Mouse (Mus musculus) neural tube, embryonic 15.5 days (tissue): ENCODE results near the gene Phf20. TPM values are rescaled to one million over a fixed set of nuclear protein-coding genes. Genes with fewer than 3 reads are reported as not detected.

Experiments used
- ATAC-seq: fragments of 200-750 bp; cut with Nextera tagmentation; 2 replicates; pipeline ENCODE4 v1.8.0; 2017; ENCODE audit warnings: mild to moderate bottlenecking, moderate TSS enrichment, moderate library complexity; ENCODE audit not compliant: low FRiP score
- H3K27ac ChIP-seq: fragments of 300-500 bp; sonication (generic); replicated peaks from 2 replicates; pipeline ENCODE4 v1.5.1; 2015; ENCODE audit warnings: mild to moderate bottlenecking, inconsistent platforms
- H3K27me3 ChIP-seq: fragments of 300-500 bp; sonication (generic); replicated peaks from 2 replicates; pipeline ENCODE4 v1.6.1; 2015; ENCODE audit warnings: inconsistent platforms
- H3K36me3 ChIP-seq: fragments of 300-500 bp; sonication (generic); 2 replicates; pipeline ENCODE4 v1.6.1; 2015; ENCODE audit warnings: inconsistent platforms
- H3K4me1 ChIP-seq: fragments of 300-500 bp; sonication (generic); 2 replicates; pipeline ENCODE4 v1.6.1; 2015; ENCODE audit warnings: inconsistent platforms
- H3K4me2 ChIP-seq: fragments of 300-500 bp; sonication (generic); 2 replicates; pipeline ENCODE4 v1.6.1; 2015; ENCODE audit warnings: inconsistent platforms, mild to moderate bottlenecking, moderate library complexity
- H3K4me3 ChIP-seq: fragments of 300-500 bp; sonication (generic); replicated peaks from 2 replicates; pipeline ENCODE4 v1.5.1; 2015; ENCODE audit warnings: mild to moderate bottlenecking, inconsistent platforms
- H3K9ac ChIP-seq: fragments of 300-500 bp; sonication (generic); replicated peaks from 2 replicates; pipeline ENCODE4 v1.6.1; 2015; ENCODE audit warnings: mild to moderate bottlenecking, inconsistent platforms
- H3K9me3 ChIP-seq: fragments of 300-500 bp; sonication (generic); replicated peaks from 2 replicates; pipeline ENCODE4 v1.6.1; 2016; ENCODE audit warnings: inconsistent platforms
- WGBS: fragments of 180-500 bp; shearing (Covaris S2); methylation state at CpG from one replicate; pipeline ENCODE4 v1.1.7; 2015; ENCODE audit warnings: mixed read lengths; 5-methylcytosine and 5-hydroxymethylcytosine counted together
- polyA plus RNA-seq: library from polyadenylated mRNA; unstranded; fragments of >200 nt; fragmentation: Nextera tagmentation; extraction: Ambion mirVana; gene quantifications from 2 replicates; pipeline ENCODE4 v1.2.1, GENCODE M21; 2015

The Phf20 gene
- polyA plus RNA-seq = 122 and 130 TPM in 2 replicates

DNA sequence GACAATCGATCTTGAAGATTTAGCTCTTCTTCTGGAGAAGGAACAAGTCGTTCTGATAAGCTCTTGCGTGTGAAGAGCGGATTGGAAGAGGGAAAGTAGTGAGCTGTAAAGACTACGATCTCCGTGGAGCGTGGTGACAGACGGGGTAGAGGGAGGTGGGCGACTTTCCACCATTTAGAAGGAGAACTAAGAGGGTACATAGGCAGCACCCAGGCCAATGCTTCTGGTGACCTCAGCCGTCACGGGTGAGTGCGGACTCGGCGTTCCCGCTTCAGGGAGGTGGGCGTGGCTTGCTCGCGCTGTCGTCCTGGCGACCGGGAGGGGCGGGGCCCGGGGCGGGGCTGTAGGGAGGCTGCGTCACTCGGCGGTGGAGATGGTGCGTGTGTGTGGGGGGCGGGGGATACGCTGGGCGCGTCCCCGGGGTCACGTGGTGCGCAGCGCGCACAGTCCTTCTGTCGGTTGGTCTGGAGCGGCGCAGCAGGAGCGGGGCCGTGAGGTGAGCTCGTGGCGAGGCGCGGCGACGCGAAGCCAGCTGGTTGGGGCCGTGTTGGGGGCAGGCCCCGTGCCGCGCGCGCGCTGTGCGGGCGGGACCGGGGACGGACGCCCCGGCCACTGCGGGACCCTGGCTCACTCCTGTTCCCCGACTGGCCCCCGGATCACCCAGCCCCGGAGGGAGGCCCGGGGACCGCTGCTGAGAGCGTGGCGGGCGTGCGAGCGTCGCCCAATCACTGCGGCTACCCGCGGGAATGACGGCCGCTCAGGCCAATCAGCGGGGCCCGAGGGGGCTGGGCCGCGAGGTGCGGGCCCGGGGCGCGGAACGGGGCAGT, at the start of gene Phf20:
Gene Phf20 (plus strand): TSS at position 165 of the 827 bp plus-strand sequence.
- WGBS = under 1% methylated on average over 79 of the region's 88 CpGs
- Histone ChIP-seq H3K4me2 (peak within 1 kb of the TSS; percentile 67), H3K4me1 (peaks cover 36% of the 10 kb centered on the region), H3K27ac (peak within 1 kb of the TSS; percentile 98), H3K4me3 (peak within 1 kb of the TSS; percentile 87), H3K9ac (peak within 1 kb of the TSS; percentile 88), H3K36me3 (peaks cover 1% of the 10 kb centered on the region; the same call in 1 of the 2 replicates), H3K9me3 (no peaks in the 10 kb centered on the region), H3K27me3 (no peaks in the 10 kb centered on the region)
- peak; percentile 98 for ATAC-seq

DNA sequence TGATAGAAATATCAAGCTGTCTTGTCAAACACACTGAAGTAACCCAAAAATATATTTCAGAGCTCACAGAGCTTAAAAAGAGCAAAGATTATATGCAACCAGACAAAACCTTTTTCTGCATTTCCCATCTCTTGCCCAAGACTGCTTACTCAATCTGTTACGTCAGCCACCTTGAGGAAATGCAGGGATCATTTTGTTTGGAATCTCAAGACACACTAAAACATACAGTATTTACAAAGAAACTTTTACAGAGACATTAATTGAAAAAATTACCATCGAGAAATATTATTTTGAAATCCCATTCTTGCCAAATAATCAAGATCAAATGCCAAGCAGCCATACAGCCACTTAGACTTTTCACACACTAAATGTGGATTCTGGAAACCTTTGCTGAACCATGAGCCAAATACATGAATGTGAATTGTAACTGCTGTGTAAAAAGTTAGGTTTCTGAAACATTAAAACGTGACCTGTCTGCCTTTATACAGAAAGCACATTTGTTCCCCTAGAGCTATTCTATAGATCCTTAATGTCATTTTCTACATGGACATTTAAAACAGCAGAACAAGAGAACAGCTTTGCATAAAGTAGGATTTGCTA, 48.9 kb upstream of the Phf20 start:
- WGBS = 90% methylated on average over 3 of the region's 3 CpGs
- Histone ChIP-seq H3K4me3 (no peak overlapping the region), H3K36me3 (peaks cover 36% of the 10 kb centered on the region), H3K4me1 (peaks cover 19% of the 10 kb centered on the region), H3K9me3 (no peaks in the 10 kb centered on the region), H3K27me3 (no peaks in the 10 kb centered on the region), H3K27ac (no peak overlapping the region), H3K4me2 (no peak overlapping the region), H3K9ac (no peak overlapping the region)
- ATAC-seq = no peak

DNA sequence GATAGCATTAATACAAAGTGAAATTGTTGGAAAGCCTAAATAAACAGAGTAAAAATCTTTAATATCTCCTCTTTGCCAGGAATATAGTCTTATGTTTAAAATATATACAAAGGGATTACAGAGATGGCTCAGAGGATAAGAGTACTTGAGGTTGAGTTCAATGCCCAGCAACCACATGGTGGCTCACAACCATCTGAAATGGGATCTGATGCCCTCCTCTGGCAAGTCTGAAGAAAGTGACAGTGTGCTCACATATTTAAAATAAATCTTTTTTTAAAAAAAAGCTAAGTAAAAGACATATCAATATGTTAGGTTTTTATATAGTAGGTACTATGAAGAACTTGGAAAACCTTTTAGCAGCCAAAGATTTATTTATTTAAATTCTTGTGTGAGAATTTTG, 44.7 kb upstream of the Phf20 start:
- ATAC-seq = no peak
- Histone ChIP-seq H3K36me3 (peaks cover 54% of the 10 kb centered on the region), H3K9ac (no peak overlapping the region), H3K9me3 (no peaks in the 10 kb centered on the region), H3K4me3 (no peak overlapping the region), H3K27me3 (no peaks in the 10 kb centered on the region), H3K27ac (no peak overlapping the region), H3K4me2 (no peak overlapping the region), H3K4me1 (no peaks in the 10 kb centered on the region)

DNA sequence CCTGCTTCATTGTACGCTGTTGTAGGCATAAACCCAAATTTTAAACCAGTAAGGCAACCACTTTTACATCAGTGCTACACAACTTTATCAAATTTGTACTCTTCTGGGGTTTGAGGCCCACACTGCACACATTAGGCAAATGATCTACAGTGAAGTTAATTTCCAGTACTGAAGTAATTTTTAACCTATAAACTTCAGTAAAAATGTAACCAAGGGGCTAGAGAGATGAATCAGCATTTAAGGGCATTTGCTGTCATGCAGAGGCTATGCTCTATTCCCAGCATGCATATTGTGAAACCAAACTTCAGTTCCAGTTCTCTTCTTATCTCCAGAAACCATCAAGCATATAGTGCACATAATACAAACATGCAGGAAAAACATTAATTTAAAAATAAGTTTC, 30.8 kb upstream of the Phf20 start:
- Histone ChIP-seq H3K36me3 (peaks cover 66% of the 10 kb centered on the region), H3K27ac (no peak overlapping the region), H3K4me2 (no peak overlapping the region), H3K27me3 (no peaks in the 10 kb centered on the region), H3K4me1 (no peaks in the 10 kb centered on the region), H3K9ac (no peak overlapping the region), H3K4me3 (no peak overlapping the region), H3K9me3 (no peaks in the 10 kb centered on the region)
- WGBS = 100% methylated on average over 1 of the region's 1 CpGs
- no peak for ATAC-seq

DNA sequence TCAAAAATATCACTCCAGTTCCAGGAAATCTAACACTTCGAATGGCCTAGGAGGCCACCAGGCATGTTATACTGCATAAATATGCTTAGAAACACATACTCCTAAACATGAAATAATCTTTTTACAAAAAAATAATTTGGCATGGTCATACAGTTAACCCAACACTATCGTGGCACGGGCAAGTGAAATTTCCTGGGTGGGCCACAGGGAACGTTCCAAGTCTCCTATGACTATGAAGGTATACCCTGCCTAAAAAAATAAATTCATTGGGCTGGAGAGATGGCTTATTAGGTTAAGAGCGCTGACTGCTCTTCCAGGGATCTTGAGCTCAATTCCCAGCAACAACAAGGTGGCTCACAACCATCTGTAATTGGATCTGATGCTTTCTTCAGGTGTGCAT, 29.7 kb upstream of the Phf20 start:
- no peak for ATAC-seq
- Histone ChIP-seq H3K9ac (no peak overlapping the region), H3K9me3 (no peaks in the 10 kb centered on the region), H3K27me3 (no peaks in the 10 kb centered on the region), H3K4me2 (no peak overlapping the region), H3K36me3 (peaks cover 68% of the 10 kb centered on the region), H3K27ac (no peak overlapping the region), H3K4me3 (no peak overlapping the region), H3K4me1 (no peaks in the 10 kb centered on the region)
- WGBS = 95% methylated on average over 5 of the region's 5 CpGs

DNA sequence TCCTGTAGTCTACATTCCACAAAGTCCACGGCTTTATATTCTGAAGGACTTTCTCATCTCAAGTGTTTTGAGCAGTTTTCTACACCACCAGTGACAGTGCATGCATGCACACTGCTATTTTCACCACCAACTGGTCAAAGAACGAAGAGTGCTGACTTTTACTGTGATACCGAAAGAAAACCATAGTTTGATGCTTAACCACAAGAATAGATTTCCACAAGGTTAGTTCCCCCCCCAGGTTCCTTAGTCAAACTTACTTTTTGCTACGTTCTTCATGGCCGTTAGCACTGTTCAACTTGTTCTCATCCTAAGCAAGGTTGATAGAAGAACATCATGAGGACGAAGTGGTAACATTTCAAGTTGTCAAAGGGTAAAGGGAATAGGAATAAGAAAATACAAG, 19.2 kb upstream of the Phf20 start:
- Histone ChIP-seq H3K36me3 (peaks cover 27% of the 10 kb centered on the region), H3K4me2 (peak overlapping the region; percentile 17), H3K9ac (no peak overlapping the region), H3K27ac (no peak overlapping the region), H3K4me1 (peaks cover 31% of the 10 kb centered on the region), H3K4me3 (no peak overlapping the region), H3K9me3 (no peaks in the 10 kb centered on the region), H3K27me3 (no peaks in the 10 kb centered on the region)
- ATAC-seq = no peak
- WGBS = 89% methylated on average over 6 of the region's 6 CpGs

DNA sequence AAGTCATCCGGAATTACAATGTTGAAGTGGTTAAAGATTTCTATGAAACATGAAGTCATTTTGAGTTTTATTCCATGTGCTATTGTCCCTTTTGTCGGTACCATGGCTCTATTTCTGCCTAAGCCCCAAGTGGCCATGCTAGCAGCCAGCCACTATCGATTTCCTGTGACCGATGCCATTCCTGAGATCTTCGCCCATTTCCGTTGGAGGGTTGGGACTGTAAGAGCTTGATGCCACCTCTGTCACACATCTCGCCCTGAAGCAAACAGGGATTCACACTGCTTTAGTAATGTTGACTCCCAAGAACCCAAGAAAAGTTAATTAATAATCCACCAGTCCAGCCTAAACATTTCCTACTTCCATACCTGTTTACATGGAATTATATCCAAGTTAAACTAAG, 18.6 kb upstream of the Phf20 start:
- ATAC-seq = no peak
- WGBS = 74% methylated on average over 7 of the region's 7 CpGs
- Histone ChIP-seq H3K4me2 (peak overlapping the region; percentile 57), H3K9me3 (no peaks in the 10 kb centered on the region), H3K4me1 (peaks cover 31% of the 10 kb centered on the region), H3K27me3 (no peaks in the 10 kb centered on the region), H3K4me3 (peak overlapping the region; percentile 15), H3K27ac (no peak overlapping the region), H3K9ac (0 out of 2 replicates have a peak overlapping the region, but pooled peaks have one; percentile 26), H3K36me3 (peaks cover 23% of the 10 kb centered on the region)

DNA sequence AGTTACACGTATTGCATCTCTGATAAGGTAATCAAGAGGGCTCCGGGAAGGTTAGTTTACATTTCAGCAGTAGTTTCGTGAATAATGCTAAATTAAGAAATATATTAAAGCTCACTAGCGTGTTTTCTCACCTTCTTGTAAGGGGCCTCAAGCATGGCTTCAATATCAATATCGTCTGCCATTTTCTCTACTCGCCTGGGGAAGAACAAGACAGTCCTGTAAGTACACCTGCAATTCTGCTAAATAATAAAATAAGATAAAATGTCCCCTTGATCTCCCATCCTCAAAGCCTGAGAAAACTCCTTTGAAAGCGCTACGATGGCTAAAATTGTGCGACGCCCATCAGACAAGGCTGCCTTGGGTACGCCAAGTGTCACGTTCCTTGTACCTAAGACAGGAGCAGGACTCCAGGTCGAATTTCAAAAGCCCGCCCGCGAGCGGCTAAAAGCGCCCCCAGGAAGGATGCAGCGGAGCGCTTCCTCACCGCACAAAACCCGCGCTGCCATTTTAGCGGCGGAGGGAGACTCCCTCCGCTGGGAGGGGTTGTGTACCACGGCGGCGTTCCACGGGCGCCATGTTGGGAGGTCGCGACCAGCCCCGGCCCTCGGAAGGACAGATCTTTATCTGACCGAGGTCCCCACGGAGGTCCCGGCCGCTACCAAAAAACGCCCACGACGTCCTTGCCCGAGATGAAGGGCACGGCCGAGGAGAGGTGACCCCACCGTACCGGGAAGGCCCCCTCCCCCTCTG, 17.0 kb upstream of the Phf20 start:
- ATAC-seq = peak; percentile 53

DNA sequence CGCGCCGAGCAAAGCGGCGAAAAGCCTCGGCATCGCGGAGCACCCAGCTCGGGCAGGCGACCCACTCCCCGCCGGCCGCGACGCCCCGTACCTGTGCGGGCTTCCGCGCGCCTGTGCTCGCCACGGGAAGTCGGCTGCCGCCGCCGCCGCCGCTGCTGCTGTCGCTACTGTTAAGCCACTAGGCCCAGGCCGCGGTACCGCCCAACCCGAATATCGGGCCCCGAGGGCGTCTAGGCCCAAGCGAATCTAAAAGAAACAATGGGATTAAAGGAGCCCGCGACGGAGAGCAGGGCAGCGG, 16.5 kb upstream of the Phf20 start:
- Histone ChIP-seq H3K4me3 (peak overlapping the region; percentile 96), H3K27me3 (no peaks in the 10 kb centered on the region), H3K9ac (peak overlapping the region; percentile 100), H3K4me2 (peak overlapping the region; percentile 57; the same call in 1 of the 2 replicates), H3K36me3 (peaks cover 14% of the 10 kb centered on the region), H3K27ac (peak overlapping the region; percentile 98), H3K9me3 (no peaks in the 10 kb centered on the region), H3K4me1 (peaks cover 31% of the 10 kb centered on the region)
- 0% methylated on average over 29 of the region's 41 CpGs for WGBS
- ATAC-seq = no peak; the same call in 1 of the 2 replicates

More for the DNA sequence above, 17.0 kb upstream of the Phf20 start:
- H3K36me3 ChIP-seq = peaks cover 16% of the 10 kb centered on the region
- H3K27ac ChIP-seq = peak overlapping the region; percentile 98
- peak overlapping the region; percentile 57 for H3K4me2 ChIP-seq
- whole genome bisulfite sequencing = 2% methylated on average over 47 of the region's 47 CpGs
- peak overlapping the region; percentile 96 for H3K4me3 ChIP-seq
- H3K9ac ChIP-seq = peak overlapping the region; percentile 100
- peaks cover 31% of the 10 kb centered on the region for H3K4me1 ChIP-seq
- no peaks in the 10 kb centered on the region for H3K27me3 ChIP-seq
- no peaks in the 10 kb centered on the region for H3K9me3 ChIP-seq

DNA sequence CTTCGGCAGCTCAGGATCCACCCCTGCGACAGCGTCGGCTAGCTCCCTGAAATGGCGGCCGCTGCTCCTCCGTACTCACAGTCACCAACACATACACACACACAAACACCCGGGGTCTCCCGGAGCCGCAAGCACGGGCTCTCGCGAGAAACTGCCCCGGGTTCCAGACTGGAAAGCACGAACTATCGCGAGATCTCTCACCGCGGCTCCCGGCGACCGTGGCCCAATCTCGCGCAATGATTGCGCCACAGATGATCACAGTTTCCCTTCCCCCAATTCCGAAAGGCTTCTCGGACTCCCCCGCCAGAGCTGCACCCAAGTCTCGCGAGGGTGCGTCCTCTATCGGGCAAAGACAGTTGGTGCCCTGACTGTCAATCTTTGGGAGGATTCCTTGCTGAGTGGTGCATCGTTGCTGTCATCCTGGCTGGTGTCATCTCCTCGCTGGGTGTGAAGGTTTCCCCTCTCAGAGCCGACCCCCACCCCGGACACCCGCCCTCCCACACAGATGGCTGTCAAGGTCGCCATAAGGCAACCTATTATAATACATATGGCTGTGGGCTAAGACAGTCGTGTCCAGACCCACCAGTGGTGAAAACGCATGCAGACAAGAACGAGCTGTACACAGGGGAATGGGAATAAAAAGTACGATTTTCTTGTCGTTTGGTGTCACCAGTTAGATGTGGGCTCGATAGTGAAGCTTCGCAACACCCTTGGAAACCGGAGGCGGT, 16.0 kb upstream of the Phf20 start, which contains the start of gene Rbm39:
Gene Rbm39 (minus strand): TSS at position 145 of the 728 bp plus-strand sequence.
- Histone ChIP-seq H3K27me3 (no peaks in the 10 kb centered on the region), H3K4me3 (peak within 1 kb of the TSS; percentile 96), H3K27ac (peak within 1 kb of the TSS; percentile 98), H3K9ac (peak within 1 kb of the TSS; percentile 100), H3K9me3 (no peaks in the 10 kb centered on the region), H3K4me1 (peaks cover 31% of the 10 kb centered on the region), H3K4me2 (peak within 1 kb of the TSS; percentile 59), H3K36me3 (peaks cover 14% of the 10 kb centered on the region)
- WGBS = under 1% methylated on average over 47 of the region's 47 CpGs
- ATAC-seq = peak; percentile 97
